Mouse (Mus musculus) lung, postnatal 10 days (tissue): ENCODE results near the gene Taf10.
"Not testable (repeated sequence)": the region's sequence is repeated elsewhere in the genome, so short reads cannot be mapped to it uniquely, and the experiment has no call there.

Experiments used
- DNase-seq: peaks from one replicate; pipeline ENCODE4 v3.0.0; 2021

Taf10 gene

DNA sequence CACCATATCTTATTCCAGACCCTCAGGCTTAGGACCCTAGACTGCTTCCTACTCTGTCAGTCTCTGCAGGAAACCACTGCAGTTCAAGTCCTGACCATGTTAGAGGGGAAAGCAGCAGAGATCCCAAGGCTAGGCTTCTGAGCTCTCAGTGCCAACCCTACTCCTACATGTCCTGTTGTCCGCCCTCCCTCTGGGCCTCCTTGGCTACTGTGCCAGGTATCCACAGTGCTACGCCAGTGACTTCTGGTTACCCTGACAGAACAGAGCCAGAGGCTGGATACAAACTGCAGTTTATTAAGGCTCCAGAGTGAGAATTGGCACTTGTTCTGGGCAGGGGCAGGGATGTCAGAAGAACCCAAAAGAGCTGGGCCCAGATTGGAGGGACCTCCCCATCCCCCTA is 8.6 kb upstream of the Taf10 start:
- DNase-seq: no peak

- peak; percentile 97 for DNase-seq
Measured at GRCm38 (mm10) chr7:105751491-105752433, 7.6 kb upstream of the Taf10 start, which contains the start of gene Tpp1. Gene Tpp1 (minus strand): TSS chr7:105752235.

DNA sequence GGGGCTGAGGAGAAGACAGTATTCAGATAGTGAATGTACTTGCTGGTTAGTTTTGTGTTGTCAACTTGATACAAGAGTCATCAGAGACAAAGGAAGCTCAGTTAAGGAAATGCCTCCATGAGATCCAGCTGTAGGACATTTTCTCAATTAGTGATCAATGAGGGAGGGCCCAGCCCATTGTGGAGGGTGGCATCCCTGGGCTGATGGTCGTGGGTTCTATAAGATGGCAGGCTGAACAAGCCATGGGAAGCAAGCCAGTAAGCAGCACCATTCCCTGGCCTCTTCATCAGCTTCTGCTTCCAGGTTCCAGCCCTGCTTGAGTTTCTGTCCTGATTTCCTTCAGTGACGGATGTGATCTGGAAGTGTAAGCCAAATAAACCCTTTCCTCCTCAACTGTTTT is 3.6 kb upstream of the Taf10 start:
- DNase-seq: no peak

- not testable (repeated sequence) for DNase-seq
Measured at GRCm38 (mm10) chr7:105743246-105743925, 775 bp downstream of the Taf10 start.

DNA sequence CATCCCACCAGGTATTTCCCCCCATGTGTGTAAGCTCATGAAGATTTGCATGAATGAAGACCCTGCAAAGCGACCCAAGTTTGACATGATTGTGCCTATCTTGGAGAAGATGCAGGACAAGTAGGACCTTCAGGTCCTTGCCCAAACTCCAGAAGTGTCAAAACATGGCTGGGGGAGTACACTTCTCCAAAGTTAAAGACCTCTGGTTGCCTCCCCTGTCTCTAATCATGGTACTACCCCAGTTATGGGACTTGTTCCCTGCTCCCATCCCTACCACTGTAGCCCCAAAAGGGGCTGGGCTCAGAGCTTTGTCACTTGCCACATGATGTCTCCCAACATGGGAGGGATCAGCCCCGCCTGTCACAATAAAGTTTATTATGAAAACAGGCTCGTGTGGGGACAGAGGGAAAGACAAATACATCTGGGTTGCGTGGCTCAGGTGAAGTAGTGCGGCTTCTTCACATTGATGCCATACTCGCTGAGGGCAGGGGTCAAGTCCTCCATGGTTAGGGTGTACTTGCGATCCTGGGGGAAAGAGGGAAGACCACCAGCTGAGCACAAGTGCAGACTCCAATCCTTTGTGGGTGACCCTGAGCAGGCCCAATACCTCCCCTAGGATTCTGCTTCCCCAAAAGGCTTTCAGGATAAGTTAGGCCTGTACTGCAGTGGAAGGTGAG is 1.5 kb downstream of the Taf10 start:
- DNase-seq: not testable (repeated sequence)

DNA sequence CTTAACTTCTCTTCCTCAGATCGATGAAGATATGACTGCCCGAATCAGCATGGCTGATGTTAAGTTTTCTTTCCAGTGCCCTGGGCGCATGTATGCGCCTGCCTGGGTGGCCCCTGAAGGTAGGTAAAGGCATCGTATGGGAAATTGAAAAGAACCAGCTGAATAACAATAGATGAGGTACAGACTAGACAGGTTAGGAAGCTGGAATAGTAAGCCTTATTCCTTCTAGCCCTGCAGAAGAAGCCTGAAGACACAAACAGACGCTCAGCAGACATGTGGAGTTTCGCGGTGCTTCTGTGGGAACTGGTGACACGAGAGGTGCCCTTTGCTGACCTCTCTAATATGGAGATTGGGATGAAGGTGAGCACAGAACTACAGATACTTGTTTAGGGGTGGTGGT is 2.2 kb downstream of the Taf10 start:
- DNase-seq: no peak

- DNase-seq: no peak
Measured at GRCm38 (mm10) chr7:105740851-105741250, 3.3 kb downstream of the Taf10 start.

DNA sequence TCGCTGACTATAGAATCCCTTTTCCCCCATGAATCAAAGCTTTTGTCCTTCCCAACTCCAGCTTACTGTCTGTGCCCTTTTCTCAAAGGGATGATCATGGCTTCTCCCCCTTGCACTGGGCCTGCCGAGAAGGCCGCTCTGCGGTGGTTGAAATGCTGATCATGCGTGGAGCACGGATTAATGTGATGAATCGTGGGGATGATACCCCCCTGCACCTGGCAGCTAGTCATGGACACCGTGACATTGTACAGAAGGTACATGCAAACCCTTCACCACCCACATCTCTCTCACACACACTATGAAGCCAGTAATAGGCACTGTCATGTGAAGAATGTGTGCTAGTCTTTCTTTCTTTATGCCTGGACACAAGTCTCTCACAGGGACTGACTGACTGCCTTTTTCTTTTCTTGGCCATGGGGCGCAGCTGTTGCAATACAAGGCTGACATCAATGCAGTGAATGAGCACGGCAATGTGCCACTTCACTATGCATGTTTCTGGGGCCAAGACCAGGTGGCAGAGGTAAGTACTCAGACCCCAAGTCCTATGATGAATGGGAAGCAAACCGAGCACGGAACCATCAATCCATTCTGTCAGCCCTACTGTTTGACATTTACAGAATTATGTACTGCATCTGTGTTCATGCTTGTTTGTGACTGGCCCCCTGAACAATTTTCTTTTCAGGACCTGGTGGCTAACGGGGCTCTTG is 3.9 kb downstream of the Taf10 start:
- no peak for DNase-seq

DNA sequence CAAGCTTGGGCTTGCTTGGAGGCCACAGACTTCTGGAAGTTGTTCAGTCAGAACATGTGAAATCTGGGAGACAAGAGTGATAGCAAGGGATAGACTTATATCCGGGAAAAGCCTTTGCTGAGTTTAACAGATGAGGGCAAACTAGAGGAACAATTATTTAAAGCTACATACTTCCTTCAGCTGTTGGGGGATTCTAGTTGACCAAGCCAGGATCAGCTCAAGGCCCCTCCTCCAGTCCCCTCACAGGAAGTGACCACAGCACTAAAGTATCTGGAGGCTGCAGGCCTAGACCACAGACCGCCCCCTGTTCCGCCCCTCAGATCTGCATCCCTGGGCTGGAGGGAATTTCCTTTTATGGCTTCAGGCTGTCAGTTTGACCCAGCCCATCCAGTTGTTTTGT is 5.2 kb downstream of the Taf10 start:
- peak; percentile 93 for DNase-seq

- DNase-seq: no peak
Measured at GRCm38 (mm10) chr7:105738286-105738685, 5.9 kb downstream of the Taf10 start.

DNA sequence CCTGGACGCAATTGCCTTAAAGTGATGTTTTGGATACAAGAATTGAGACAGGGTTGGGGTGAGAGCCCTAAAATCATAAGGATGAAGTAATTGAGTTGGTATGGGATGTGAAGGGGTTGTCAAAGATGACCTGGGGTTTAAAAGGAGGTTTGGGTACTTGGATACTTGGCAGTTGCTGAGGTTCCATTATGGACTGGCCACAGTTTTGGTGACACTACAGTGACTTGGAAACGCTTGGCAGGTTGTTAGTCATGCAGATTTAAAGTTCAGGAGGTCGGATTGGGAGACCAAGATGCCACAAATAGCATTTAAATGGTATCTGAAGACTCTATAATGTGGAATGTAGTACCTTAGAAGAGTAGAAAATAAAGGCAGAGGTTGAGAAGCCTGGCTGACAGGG is 6.5 kb downstream of the Taf10 start:
- no peak for DNase-seq

DNA sequence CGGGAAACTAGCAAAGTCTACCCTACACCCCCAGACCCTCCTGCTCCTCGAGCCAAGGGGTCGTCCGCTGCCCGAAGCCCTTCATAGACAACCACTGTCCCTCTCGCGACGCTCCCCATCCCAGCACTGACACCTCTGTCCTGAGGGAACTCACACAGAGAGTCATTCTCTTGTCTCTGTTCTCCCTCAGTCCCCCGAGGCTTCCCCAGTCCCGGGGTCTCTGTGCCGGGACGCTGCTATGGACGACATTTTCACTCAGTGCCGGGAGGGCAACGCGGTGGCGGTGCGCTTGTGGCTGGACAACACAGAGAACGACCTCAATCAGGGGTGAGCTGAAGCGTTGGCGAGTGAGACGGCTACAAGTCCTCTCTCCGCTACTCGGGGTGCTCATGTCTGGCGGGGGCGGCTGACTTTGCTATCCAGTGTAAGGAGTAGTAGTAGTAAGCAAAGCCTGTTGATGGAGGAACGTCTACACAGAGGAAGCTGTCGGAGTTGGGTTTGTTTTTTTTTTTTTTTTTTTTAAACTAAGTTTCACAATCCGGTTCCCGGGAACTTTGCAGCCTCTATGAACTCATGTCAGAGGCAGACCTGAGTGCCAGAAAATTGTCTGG is 7.1 kb downstream of the Taf10 start, which contains the start of gene Rrp8:
TSS of gene Rrp8 (minus strand) at position 475 of the 611 bp plus-strand sequence.
- DNase-seq: peak; percentile 52

DNA sequence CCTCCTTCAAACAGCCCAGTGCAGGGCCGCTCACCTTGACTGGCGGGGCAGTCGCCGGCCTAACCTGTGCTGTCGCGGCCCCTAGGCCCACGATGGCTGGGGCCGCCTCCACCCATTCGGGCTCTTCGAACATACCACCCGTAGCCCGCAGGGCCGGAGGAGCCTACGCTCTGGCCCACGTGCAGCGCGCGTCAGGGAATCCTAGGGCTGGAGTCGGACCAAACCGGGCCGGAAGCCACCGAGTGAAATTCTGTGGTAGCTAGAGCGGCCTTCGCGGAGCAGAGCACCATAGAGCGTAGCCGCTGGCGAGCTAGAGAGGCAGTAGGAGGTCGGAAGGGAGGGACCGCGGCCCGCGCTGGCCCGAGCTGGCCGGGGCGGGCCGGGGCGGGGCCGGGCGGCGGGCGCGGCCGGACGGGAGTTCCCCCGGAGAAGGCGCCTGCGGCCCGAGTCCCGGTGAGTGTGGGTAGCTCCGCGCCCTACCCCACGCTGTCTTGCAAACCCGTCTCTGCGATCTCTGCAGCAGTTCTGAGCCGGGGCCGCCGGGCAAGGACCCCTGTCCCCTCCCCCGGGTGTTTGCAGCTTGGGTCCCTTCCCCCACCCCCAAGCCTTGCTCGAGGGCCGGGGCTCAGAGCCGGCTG is 7.8 kb downstream of the Taf10 start, which contains the start of gene Ilk:
TSS of gene Ilk (plus strand) at position 329 of the 638 bp plus-strand sequence.
- DNase-seq: peak; percentile 95

DNA sequence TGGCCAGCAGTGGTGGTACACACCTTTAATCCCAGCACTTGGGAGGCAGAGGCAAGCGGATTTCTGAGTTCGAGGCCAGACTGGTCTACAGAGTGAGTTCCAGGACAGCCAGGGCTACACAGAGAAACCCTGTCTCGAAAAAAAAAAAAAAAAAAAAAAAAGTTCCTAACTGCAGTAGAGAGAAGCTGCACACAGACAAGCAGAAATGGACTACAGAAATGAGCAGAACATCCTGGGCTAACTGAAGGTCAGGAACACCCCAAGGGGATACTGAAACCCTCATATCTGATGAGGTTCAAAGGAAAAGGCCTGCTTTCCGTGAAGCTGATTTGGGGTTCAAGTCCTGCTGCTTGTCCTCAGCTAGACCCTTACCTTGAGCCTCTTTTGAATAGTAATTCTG is 8.7 kb downstream of the Taf10 start:
- not testable (repeated sequence) for DNase-seq

GRCm38 (mm10) chr7:105734826-105735225 is 9.3 kb downstream of the Taf10 start:
- no peak for DNase-seq

DNA sequence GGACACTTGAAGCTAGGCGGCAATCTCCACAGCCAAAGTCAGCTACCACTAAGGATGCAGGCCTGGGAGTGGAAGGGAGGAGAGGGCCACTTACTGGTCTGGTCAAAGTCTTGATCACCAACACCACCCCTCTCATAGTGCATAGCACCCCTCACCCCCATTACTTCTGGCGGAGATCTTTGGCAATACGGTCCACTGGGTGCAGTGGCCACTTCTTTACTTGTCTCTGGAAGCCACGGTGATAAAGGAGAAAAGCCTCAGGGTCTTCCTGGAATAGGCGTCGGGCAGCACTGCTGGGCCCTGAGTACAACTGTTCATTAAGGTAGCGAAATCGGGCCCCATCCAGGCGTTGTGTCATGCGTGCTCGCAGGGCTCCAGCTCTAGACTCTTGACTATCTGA is 10.3 kb downstream of the Taf10 start:
- DNase-seq: no peak

GRCm38 (mm10) chr7:105728701-105729428 is 15.3 kb downstream of the Taf10 start:
- DNase-seq: no peak

DNA sequence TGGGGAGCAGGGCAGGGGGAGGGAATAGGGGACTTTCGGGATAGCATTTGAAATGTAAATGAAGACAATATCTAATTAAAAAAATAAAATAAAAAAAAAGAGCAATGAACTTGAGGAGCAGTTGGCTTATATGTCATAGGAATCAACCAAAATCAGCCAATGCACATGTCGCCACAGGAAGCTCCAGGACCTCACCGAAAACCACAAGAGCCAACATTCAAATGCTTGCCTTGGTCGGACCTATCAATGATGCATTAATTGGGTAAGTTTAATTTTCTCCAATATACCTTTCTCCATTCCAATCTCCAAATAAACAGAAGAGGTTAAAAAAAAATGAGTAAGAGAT is 17.2 kb downstream of the Taf10 start:
- DNase-seq: no peak

GRCm38 (mm10) chr7:105726144-105726979 is 17.8 kb downstream of the Taf10 start:
- DNase-seq: peak; percentile 73

- DNase-seq: no peak
Measured at GRCm38 (mm10) chr7:105721916-105722315, 22.2 kb downstream of the Taf10 start.
